14 mouse cellular contexts compared by ENCODE assay signal in genomic region chr9:68916741-68917140, GRCm38 (mm10).
DNase-seq lines count a peak whose midpoint lies in the region; ATAC-seq lines count a peak whose summit lies in the region.
"Had no signal": no experiment of that assay in that cellular context is flagged by ENCODE, and none has a peak within 500 bp of the region (broad histone marks: within the 10 kb centered on the region; RNA-seq: fewer than 3 reads in every experiment).

No protein-coding gene starts in this region.

- no peak for ATAC-seq in cerebellum, adult (ENCODE audit: insufficient number of reproducible peaks, low FRiP score, low TSS enrichment)
- ATAC-seq: activated CD4-positive, CD25-positive, alpha-beta regulatory T cell, adult 4 months had no signal

- intact Hi-C loops in left cerebral cortex, postnatal 4 days (cut with DNase I), result no loop called here

- DNase-seq in cerebellum, adult 11 months, result peak; percentile 41
- DNase-seq in left cerebral cortex, postnatal 4 days, result peak; percentile 89
- no peak for DNase-seq in left cerebral cortex, adult 9 months (ENCODE audit: low spot score in 2 of 2)
- peak; percentile 2 for DNase-seq in 3T3-L1 (ENCODE audit: low read depth, low spot score)
- DNase-seq in cerebellum, adult 9-11 months, result peak; percentile 68
- no peak for DNase-seq in adrenal gland, postnatal 4 days (ENCODE audit: low spot score in 2 of 2)
- no peak for DNase-seq in thymus, postnatal 0 days (ENCODE audit: low spot score)
- DNase-seq: adrenal gland, postnatal 36 days; heart, adult 18-20 months; kidney, adult 9 months; lung, postnatal 36 days; thymus, adult 2 months had no signal

Comparison
In these comparisons a context has a peak if more than half of its experiments do, and no peak if none do; other contexts are left out.
1. DNase-seq: peak in cerebellum, adult 11 months (single experiment), left cerebral cortex, postnatal 4 days (single experiment), 3T3-L1 (single experiment) and cerebellum, adult 9-11 months (single experiment); none in left cerebral cortex, adult 9 months (0 of 2), adrenal gland, postnatal 4 days (0 of 2) and thymus, postnatal 0 days (single experiment).